Mouse (Mus musculus) right cerebral cortex, postnatal 10 days (tissue): ENCODE measurements around the gene Ccdc58.
"Not testable (repeated sequence)": the region's sequence is repeated elsewhere in the genome, so short reads cannot be mapped to it uniquely, and the experiment has no call there.

Source experiments
- DNase-seq, 2 experiments: peaks; one replicate each; pipeline ENCODE4 v3.0.0; 2021; ENCODE audit warnings: low spot score in 2 of 2

Ccdc58 gene

GRCm38 (mm10) chr16:36071450-36072379 lies at the start of gene Ccdc58, which contains the start of gene Fam162a:
Gene Ccdc58 (plus strand): TSS chr16:36071685.
Gene Fam162a (minus strand): TSS chr16:36071594.
- DNase-seq, result peak; percentile 95 to 96

GRCm38 (mm10) chr16:36028120-36028519 lies 43.4 kb upstream of the Ccdc58 start:
- DNase-seq, result not testable (repeated sequence)

GRCm38 (mm10) chr16:36040640-36041624 lies 30.6 kb upstream of the Ccdc58 start, which contains the start of gene Wdr5b:
Gene Wdr5b (plus strand): TSS chr16:36041190.
- peak; percentile 96 to 98 for DNase-seq

GRCm38 (mm10) chr16:36041625-36042020 lies 29.9 kb upstream of the Ccdc58 start:
- no peak for DNase-seq

- no peak for DNase-seq
These were observed 28.4 kb upstream of the Ccdc58 start for GRCm38 (mm10) chr16:36043073-36043472.

- DNase-seq, result no peak
These were observed 27.5 kb upstream of the Ccdc58 start for GRCm38 (mm10) chr16:36043964-36044363.

GRCm38 (mm10) chr16:36047538-36047937 lies 23.9 kb upstream of the Ccdc58 start:
- DNase-seq, result no peak

- DNase-seq, result no peak
These were observed 20.0 kb upstream of the Ccdc58 start for GRCm38 (mm10) chr16:36051491-36051890.

- no peak for DNase-seq
These were observed 17.8 kb upstream of the Ccdc58 start for GRCm38 (mm10) chr16:36053524-36054275.

- DNase-seq, result no peak
These were observed 16.6 kb upstream of the Ccdc58 start for GRCm38 (mm10) chr16:36054920-36055319.

- DNase-seq, result no peak
These were observed 15.1 kb upstream of the Ccdc58 start for GRCm38 (mm10) chr16:36056416-36056815.

- DNase-seq, result no peak
These were observed 13.5 kb upstream of the Ccdc58 start for GRCm38 (mm10) chr16:36057933-36058475.

GRCm38 (mm10) chr16:36062534-36062933 lies 9.0 kb upstream of the Ccdc58 start:
- not testable (repeated sequence) for DNase-seq

- peak; percentile 30 to 48 for DNase-seq
These were observed 8.2 kb upstream of the Ccdc58 start for GRCm38 (mm10) chr16:36063315-36063714.

- no peak for DNase-seq
These were observed 6.6 kb upstream of the Ccdc58 start for GRCm38 (mm10) chr16:36064904-36065303.

GRCm38 (mm10) chr16:36067694-36068093 lies 3.8 kb upstream of the Ccdc58 start:
- no peak for DNase-seq

GRCm38 (mm10) chr16:36068356-36068755 lies 3.1 kb upstream of the Ccdc58 start:
- no peak for DNase-seq

- no peak for DNase-seq
These were observed 1.5 kb upstream of the Ccdc58 start for GRCm38 (mm10) chr16:36069819-36070575.

GRCm38 (mm10) chr16:36071071-36071449 lies 425 bp upstream of the Ccdc58 start:
- DNase-seq, result no peak

- no peak for DNase-seq
These were observed 1.0 kb downstream of the Ccdc58 start for GRCm38 (mm10) chr16:36072410-36073011.
